10 mouse cellular contexts compared by ENCODE assay signal in the genomic region with DNA sequence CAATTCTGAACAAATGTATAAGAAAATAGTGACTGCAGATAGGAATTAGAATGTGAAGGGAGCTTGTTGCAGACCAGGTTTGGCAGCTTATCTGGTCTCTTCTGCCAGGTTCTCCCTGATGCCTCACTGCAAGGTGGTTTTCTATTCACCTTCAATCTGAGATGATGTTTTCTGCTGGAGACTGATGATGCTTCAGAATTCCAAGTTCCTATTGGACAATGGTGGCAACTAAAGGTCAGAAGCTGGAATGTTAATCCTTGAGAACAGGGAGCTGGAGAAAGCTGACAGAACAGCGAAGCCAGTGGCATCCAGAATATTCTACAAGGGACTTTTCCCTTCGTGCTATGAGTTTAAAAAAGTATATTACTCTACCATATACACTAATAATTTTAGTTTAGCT. TPM values are rescaled to one million over a fixed set of nuclear protein-coding genes. Genes with fewer than 3 reads are reported as not detected.
DNase-seq lines count a peak whose midpoint lies in the region; ATAC-seq and TF ChIP-seq lines count a peak whose summit lies in the region.
"Had no signal": no experiment of that assay in that cellular context is flagged by ENCODE, and none has a peak within 500 bp of the region (broad histone marks: within the 10 kb centered on the region; RNA-seq: fewer than 3 reads in every experiment).

No protein-coding gene starts in this region.

- WGBS in lung, embryonic 14.5 days, result 30% methylated on average over 2 of the region's 2 CpGs
- WGBS in lung, adult 2 months, result 41% methylated on average over 2 of the region's 2 CpGs

- H3K9ac ChIP-seq in lung, embryonic 14.5 days, result no peak overlapping the region
- H3K9ac ChIP-seq: embryonic facial prominence, embryonic 12.5 days had no signal

- H3K27ac ChIP-seq in lung, embryonic 14.5 days (ENCODE audit: low read depth), result no peak overlapping the region
- H3K27ac ChIP-seq: embryonic facial prominence, embryonic 12.5 days had no signal

- no peaks in the 10 kb centered on the region for H3K4me1 ChIP-seq in lung, embryonic 14.5 days (ENCODE audit: insufficient read depth)
- no peaks in the 10 kb centered on the region for H3K4me1 ChIP-seq in lung, adult 2 months (ENCODE audit: control insufficient read depth, insufficient read depth, low read length)
- H3K4me1 ChIP-seq: embryonic facial prominence, embryonic 12.5 days had no signal

- no peaks in the 10 kb centered on the region for H3K9me3 ChIP-seq in lung, embryonic 14.5 days (ENCODE audit: low read depth, low read length)
- H3K9me3 ChIP-seq: embryonic facial prominence, embryonic 12.5 days had no signal

- no peak for TF ChIP-seq CTCF in lung, embryonic 14.5 days (IDR thresholded peaks at IDR 0.05; ENCODE audit: low read depth)
- no peak for TF ChIP-seq CTCF in lung, adult 2 months (IDR thresholded peaks at IDR 0.05; ENCODE audit: insufficient read depth, low read length)

- H3K36me3 ChIP-seq in lung, embryonic 14.5 days (ENCODE audit: insufficient read depth), result no peaks in the 10 kb centered on the region
- H3K36me3 ChIP-seq: embryonic facial prominence, embryonic 12.5 days had no signal

- ATAC-seq in lung, embryonic 14.5 days (ENCODE audit: insufficient read depth), result no peak
- ATAC-seq in frontal cortex, adult (ENCODE audit: low TSS enrichment), result no peak

- H3K4me2 ChIP-seq in lung, embryonic 14.5 days, result no peak overlapping the region
- H3K4me2 ChIP-seq: embryonic facial prominence, embryonic 12.5 days had no signal

- no peak for TF ChIP-seq POLR2A in lung, adult 2 months (IDR thresholded peaks at IDR 0.05; ENCODE audit: borderline replicate concordance, extremely low read depth, low read depth, low read length)

- DNase-seq in cerebellum, adult 18-20 months, result peak; percentile 15 to 26
- no peak for DNase-seq in cerebellum, adult 9-11 months
- peak; percentile 45 for DNase-seq in lung, embryonic 14.5 days
- no peak for DNase-seq in lung, adult 2 months
- DNase-seq in embryo, embryonic 10.5 days (ENCODE audit: low spot score), result peak; percentile 55
- DNase-seq in retina, adult 2 months (ENCODE audit: low read depth, low spot score), result peak; percentile 18
- no peak for DNase-seq in thymus, postnatal 10 days (ENCODE audit: low spot score in 2 of 2)

- H3K4me3 ChIP-seq in lung, embryonic 14.5 days (ENCODE audit: low read depth, low read length), result no peak overlapping the region
- no peak overlapping the region for H3K4me3 ChIP-seq in lung, adult 2 months (replicated peaks; ENCODE audit: extremely low read depth, low read depth, low read length)
- H3K4me3 ChIP-seq: embryonic facial prominence, embryonic 12.5 days had no signal

- peaks cover 4% of the 10 kb centered on the region; the same call in 1 of the 2 replicates for H3K27me3 ChIP-seq in lung, embryonic 14.5 days (ENCODE audit: insufficient read depth, low read length)

RNA-seq across cellular contexts. Expression of gene Ubd, which starts 3.0 kb away (rescaled TPM):
- polyA plus RNA-seq in lung, embryonic 14.5 days (2014; fragmentation: Nextera tagmentation; extraction: Ambion mirVana), result not detected in 2 replicates
- not detected in 2 replicates for polyA plus RNA-seq in lung, adult 2 months (2012; rRNA removed)
- polyA plus RNA-seq: neural tube, embryonic 11.5 days had no signal

RNA-seq across cellular contexts. Expression of gene Olfr94, which starts 10.1 kb away (rescaled TPM):
- polyA plus RNA-seq in lung, embryonic 14.5 days (2014; fragmentation: Nextera tagmentation; extraction: Ambion mirVana), result not detected in 2 replicates
- polyA plus RNA-seq in lung, adult 2 months (2012; rRNA removed), result not detected in 2 replicates
- polyA plus RNA-seq: neural tube, embryonic 11.5 days had no signal

RNA-seq across cellular contexts. Expression of gene Olfr95, which starts 22.2 kb away (rescaled TPM):
- not detected in 2 replicates for polyA plus RNA-seq in lung, embryonic 14.5 days (2014; fragmentation: Nextera tagmentation; extraction: Ambion mirVana)
- polyA plus RNA-seq in lung, adult 2 months (2012; rRNA removed), result not detected in 2 replicates
- polyA plus RNA-seq: embryonic facial prominence, embryonic 12.5 days; neural tube, embryonic 11.5 days had no signal

RNA-seq across cellular contexts. Expression of gene Olfr96, which starts 29.2 kb away (rescaled TPM):
- polyA plus RNA-seq in lung, embryonic 14.5 days (2014; fragmentation: Nextera tagmentation; extraction: Ambion mirVana), result not detected in 2 replicates
- polyA plus RNA-seq in lung, adult 2 months (2012; rRNA removed), result not detected in 2 replicates
- polyA plus RNA-seq: embryonic facial prominence, embryonic 12.5 days; neural tube, embryonic 11.5 days had no signal

RNA-seq across cellular contexts. Expression of gene Olfr93, which starts 29.4 kb away (rescaled TPM):
- polyA plus RNA-seq in lung, embryonic 14.5 days (2014; fragmentation: Nextera tagmentation; extraction: Ambion mirVana), result not detected in 2 replicates
- polyA plus RNA-seq in lung, adult 2 months (2012; rRNA removed), result not detected in 2 replicates
- polyA plus RNA-seq: embryonic facial prominence, embryonic 12.5 days; neural tube, embryonic 11.5 days had no signal

Comparison
In these comparisons a context has a peak if more than half of its experiments do, and no peak if none do; other contexts are left out.
1. DNase-seq: peak in cerebellum, adult 18-20 months (2 of 2), lung, embryonic 14.5 days (single experiment), embryo, embryonic 10.5 days (single experiment) and retina, adult 2 months (single experiment); none in cerebellum, adult 9-11 months (single experiment), lung, adult 2 months (single experiment) and thymus, postnatal 10 days (0 of 2).